Mouse (Mus musculus) liver, embryonic 16.5 days (tissue): ENCODE measurements around the gene Tmem231. TPM values are rescaled to one million over a fixed set of nuclear protein-coding genes. Genes with fewer than 3 reads are reported as not detected.
A peak's percentile ranks its signal among the peaks of the same experiment; 100 is the strongest.

Experiments used
- ATAC-seq: fragments of 200-750 bp; cut with Nextera tagmentation; 2 replicates; pipeline ENCODE4 v1.8.0; 2017; ENCODE audit warnings: low read depth, mild to moderate bottlenecking, moderate number of reproducible peaks, moderate library complexity
- H3K27ac ChIP-seq: fragments of 300-500 bp; sonication (generic); 2 replicates; pipeline ENCODE4 v1.5.1; 2014; ENCODE audit warnings: mild to moderate bottlenecking, low read length
- H3K27me3 ChIP-seq: fragments of 300-500 bp; sonication (generic); 2 replicates; pipeline ENCODE4 v1.6.1; 2014; ENCODE audit warnings: low read depth, low read length, mixed read lengths; ENCODE audit not compliant: control insufficient read depth, insufficient read depth
- H3K36me3 ChIP-seq: fragments of 300-500 bp; sonication (generic); 2 replicates; pipeline ENCODE4 v1.6.1; 2014; ENCODE audit warnings: mild to moderate bottlenecking; ENCODE audit not compliant: control insufficient read depth, insufficient read depth
- H3K4me1 ChIP-seq: fragments of 300-500 bp; sonication (generic); 2 replicates; pipeline ENCODE4 v1.6.1; 2014; ENCODE audit warnings: low read depth, low read length, mixed read lengths; ENCODE audit not compliant: control insufficient read depth
- H3K4me2 ChIP-seq: fragments of 300-500 bp; sonication (generic); 2 replicates; pipeline ENCODE4 v1.6.1; 2014; ENCODE audit warnings: low read depth, low read length, mixed read lengths
- H3K4me3 ChIP-seq: fragments of 300-500 bp; sonication (generic); 2 replicates; pipeline ENCODE4 v1.5.1; 2014; ENCODE audit warnings: low read depth, mild to moderate bottlenecking, low read length
- H3K9ac ChIP-seq: fragments of 300-500 bp; sonication (generic); 2 replicates; pipeline ENCODE4 v1.6.1; 2014; ENCODE audit warnings: low read depth, low read length
- H3K9me3 ChIP-seq: fragments of 300-500 bp; sonication (generic); replicated peaks from 2 replicates; pipeline ENCODE4 v1.6.1; 2016; ENCODE audit warnings: low read length; ENCODE audit not compliant: control insufficient read depth
- WGBS: fragments of 180-500 bp; shearing (Covaris S2); extraction: QIAGEN DNeasy Blood & Tissue Kit; methylation state at CpG from one replicate; pipeline ENCODE4 v1.1.7; 2014; ENCODE audit not compliant: insufficient replicate concordance; 5-methylcytosine and 5-hydroxymethylcytosine counted together
- polyA plus RNA-seq: library from polyadenylated mRNA; unstranded; fragments of >200 nt; fragmentation: Nextera tagmentation; extraction: Ambion mirVana; gene quantifications from 2 replicates; pipeline ENCODE4 v1.2.1, GENCODE M21; 2015

The Tmem231 gene
- polyA plus RNA-seq, 1 experiment from 2014 or later, result 1.8 TPM

GRCm38 (mm10) chr8:111923383-111923804 lies 10.3 kb downstream of the Tmem231 start:
- Histone ChIP-seq H3K9ac (no peak overlapping the region), H3K36me3 (no peaks in the 10 kb centered on the region), H3K27me3 (no peaks in the 10 kb centered on the region), H3K4me2 (no peak overlapping the region), H3K27ac (no peak overlapping the region), H3K4me1 (peaks cover 11% of the 10 kb centered on the region), H3K9me3 (no peaks in the 10 kb centered on the region), H3K4me3 (no peak overlapping the region)
- 26% methylated on average over 10 of the region's 10 CpGs for WGBS
- peak; percentile 35; the same call in 1 of the 2 replicates for ATAC-seq

- WGBS, result 44% methylated on average over 4 of the region's 4 CpGs
- Histone ChIP-seq H3K4me1 (peaks cover 11% of the 10 kb centered on the region), H3K4me2 (no peak overlapping the region), H3K9ac (no peak overlapping the region), H3K27ac (no peak overlapping the region), H3K4me3 (no peak overlapping the region), H3K27me3 (no peaks in the 10 kb centered on the region), H3K9me3 (no peaks in the 10 kb centered on the region), H3K36me3 (no peaks in the 10 kb centered on the region)
- no peak for ATAC-seq
These were observed 12.7 kb downstream of the Tmem231 start for GRCm38 (mm10) chr8:111920971-111921370.

- Histone ChIP-seq H3K9ac (no peak overlapping the region), H3K4me1 (peaks cover 4% of the 10 kb centered on the region), H3K4me3 (no peak overlapping the region), H3K27me3 (no peaks in the 10 kb centered on the region), H3K36me3 (no peaks in the 10 kb centered on the region), H3K9me3 (no peaks in the 10 kb centered on the region), H3K27ac (no peak overlapping the region), H3K4me2 (no peak overlapping the region)
- WGBS, result 68% methylated on average over 2 of the region's 2 CpGs
- 0 out of 2 replicates have a peak, but pooled peaks have one; percentile 30 for ATAC-seq
These were observed 14.0 kb downstream of the Tmem231 start for GRCm38 (mm10) chr8:111919663-111920062.

GRCm38 (mm10) chr8:111912860-111913432 lies 20.7 kb downstream of the Tmem231 start:
- H3K27me3 ChIP-seq, result peaks cover 43% of the 10 kb centered on the region
- no peak for ATAC-seq

GRCm38 (mm10) chr8:111911572-111911971 lies 22.1 kb downstream of the Tmem231 start:
- no peak overlapping the region for H3K4me3 ChIP-seq
- H3K36me3 ChIP-seq, result no peaks in the 10 kb centered on the region
- WGBS, result 57% methylated on average over 7 of the region's 7 CpGs
- H3K9me3 ChIP-seq, result no peaks in the 10 kb centered on the region
- H3K27ac ChIP-seq, result no peak overlapping the region
- H3K4me1 ChIP-seq, result no peaks in the 10 kb centered on the region; the same call in 1 of the 2 replicates
- peaks cover 44% of the 10 kb centered on the region for H3K27me3 ChIP-seq
- H3K9ac ChIP-seq, result no peak overlapping the region
- no peak overlapping the region for H3K4me2 ChIP-seq
- no peak for ATAC-seq

More at GRCm38 (mm10) chr8:111912860-111913432, 20.7 kb downstream of the Tmem231 start:
- Histone ChIP-seq H3K4me1 (no peaks in the 10 kb centered on the region; the same call in 1 of the 2 replicates), H3K4me2 (no peak overlapping the region), H3K9ac (no peak overlapping the region), H3K36me3 (no peaks in the 10 kb centered on the region), H3K27ac (no peak overlapping the region), H3K4me3 (no peak overlapping the region), H3K9me3 (no peaks in the 10 kb centered on the region)
- 53% methylated on average over 12 of the region's 12 CpGs for WGBS

GRCm38 (mm10) chr8:111909621-111910450 lies 23.8 kb downstream of the Tmem231 start, which contains the start of gene Chst5:
TSS of gene Chst5 (minus strand) at chr8:111910447.
- ATAC-seq, result no peak
- H3K27ac ChIP-seq, result no peak within 1 kb of the TSS
- H3K4me2 ChIP-seq, result no peak within 1 kb of the TSS
- H3K4me3 ChIP-seq, result no peak within 1 kb of the TSS
- WGBS, result 11% methylated on average over 46 of the region's 47 CpGs
- no peaks in the 10 kb centered on the region for H3K9me3 ChIP-seq
- H3K4me1 ChIP-seq, result no peaks in the 10 kb centered on the region; the same call in 1 of the 2 replicates
- H3K9ac ChIP-seq, result no peak within 1 kb of the TSS
- H3K36me3 ChIP-seq, result no peaks in the 10 kb centered on the region
- peaks cover 44% of the 10 kb centered on the region for H3K27me3 ChIP-seq

GRCm38 (mm10) chr8:111905500-111906121 lies 28.1 kb downstream of the Tmem231 start:
- Histone ChIP-seq H3K9me3 (no peaks in the 10 kb centered on the region), H3K4me2 (no peak overlapping the region), H3K36me3 (no peaks in the 10 kb centered on the region), H3K27ac (no peak overlapping the region), H3K4me1 (no peaks in the 10 kb centered on the region; the same call in 1 of the 2 replicates), H3K4me3 (no peak overlapping the region), H3K9ac (no peak overlapping the region), H3K27me3 (peaks cover 20% of the 10 kb centered on the region)
- 40% methylated on average over 7 of the region's 8 CpGs for WGBS
- no peak for ATAC-seq

GRCm38 (mm10) chr8:111902080-111902479 lies 31.6 kb downstream of the Tmem231 start:
- ATAC-seq, result no peak
- Histone ChIP-seq H3K9ac (no peak overlapping the region), H3K4me3 (no peak overlapping the region), H3K4me1 (no peaks in the 10 kb centered on the region), H3K4me2 (no peak overlapping the region), H3K27me3 (no peaks in the 10 kb centered on the region), H3K36me3 (no peaks in the 10 kb centered on the region), H3K9me3 (no peaks in the 10 kb centered on the region), H3K27ac (no peak overlapping the region)
- 44% methylated on average over 5 of the region's 5 CpGs for WGBS
